Mouse (Mus musculus): Measurements from ENCODE around the gene Arhgap29. TPM values are rescaled to one million over a fixed set of nuclear protein-coding genes. Genes with fewer than 3 reads are reported as not detected.

Gene Arhgap29
- total and polyA plus RNA-seq, 2 experiments from 2014 or later = 12.6 to 34.6 TPM

GRCm38 (mm10) chr3:121919961-121920360 is 32.4 kb upstream of the Arhgap29 start:
- H3K9ac ChIP-seq (replicated peaks; ENCODE audit: low read length, poor library complexity, severe bottlenecking) = no peak overlapping the region
- TF ChIP-seq CTCF (IDR thresholded peaks at IDR 0.05) = no peak
- WGBS = 87% methylated on average over 5 of the region's 5 CpGs
- H3K4me2 ChIP-seq (ENCODE audit: low read depth, low read length, poor library complexity, severe bottlenecking) = no peak overlapping the region
- H3K27ac ChIP-seq (ENCODE audit: low read depth, low read length) = no peak overlapping the region
- ATAC-seq (ENCODE audit: low FRiP score) (no peak), DNase-seq (ENCODE audit: low spot score) (no peak)
- no peaks in the 10 kb centered on the region for H3K4me1 ChIP-seq (ENCODE audit: insufficient read depth, low read length)
- no peaks in the 10 kb centered on the region for H3K27me3 ChIP-seq (ENCODE audit: insufficient read depth, low read length)
- no peaks in the 10 kb centered on the region for H3K36me3 ChIP-seq (ENCODE audit: insufficient read depth, low read length)
- H3K4me3 ChIP-seq (ENCODE audit: low read depth, low read length) = no peak overlapping the region
- no peaks in the 10 kb centered on the region for H3K9me3 ChIP-seq (ENCODE audit: low read length)

GRCm38 (mm10) chr3:121920769-121921168 is 31.6 kb upstream of the Arhgap29 start:
- ATAC-seq (ENCODE audit: low FRiP score) = no peak
- Histone ChIP-seq H3K27ac (ENCODE audit: low read depth, low read length) (no peak overlapping the region), H3K27me3 (ENCODE audit: insufficient read depth, low read length) (no peaks in the 10 kb centered on the region), H3K9ac (replicated peaks; ENCODE audit: low read length, poor library complexity, severe bottlenecking) (no peak overlapping the region), H3K4me3 (ENCODE audit: low read depth, low read length) (no peak overlapping the region), H3K9me3 (ENCODE audit: low read length) (no peaks in the 10 kb centered on the region), H3K4me1 (ENCODE audit: insufficient read depth, low read length) (no peaks in the 10 kb centered on the region), H3K36me3 (ENCODE audit: insufficient read depth, low read length) (no peaks in the 10 kb centered on the region), H3K4me2 (ENCODE audit: low read depth, low read length, poor library complexity, severe bottlenecking) (no peak overlapping the region)
- 68% methylated on average over 3 of the region's 3 CpGs for WGBS
- TF ChIP-seq CTCF (IDR thresholded peaks at IDR 0.05) = no peak
- DNase-seq (ENCODE audit: low spot score) = no peak

DNA sequence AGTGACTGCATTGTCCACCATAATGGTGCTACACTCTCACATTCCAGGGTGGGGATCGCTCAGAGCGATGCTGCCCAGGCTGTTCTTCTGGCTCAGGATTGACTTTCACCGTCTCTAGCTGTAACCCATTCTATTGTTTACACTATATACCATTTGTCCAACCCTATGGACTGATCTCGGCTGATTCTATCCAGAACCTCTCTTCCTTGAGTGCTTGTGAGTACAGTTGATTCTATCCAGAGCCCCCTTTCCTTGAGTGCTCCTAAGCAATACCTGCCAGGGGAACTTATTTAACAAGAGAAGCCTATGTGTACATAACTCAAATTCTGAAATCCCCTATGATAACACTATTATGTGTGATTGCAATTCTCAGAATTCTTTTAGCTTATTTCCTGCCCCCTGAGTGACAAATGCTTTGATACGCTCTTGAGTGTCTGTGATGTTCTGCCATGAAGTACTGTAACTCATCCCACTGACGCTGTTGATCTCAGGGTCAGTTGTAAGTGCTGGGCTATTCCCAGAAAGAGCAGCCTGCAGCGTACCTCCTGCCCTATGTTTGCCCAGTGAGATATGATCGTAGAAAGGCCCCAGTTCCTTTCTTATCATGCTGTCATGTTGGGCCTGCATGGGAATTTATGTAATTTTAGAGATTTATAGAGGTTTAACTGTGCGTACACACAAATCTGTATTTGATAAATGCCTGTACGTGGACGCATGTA is 27.4 kb upstream of the Arhgap29 start:
- WGBS = 91% methylated on average over 11 of the region's 11 CpGs
- H3K27me3 ChIP-seq (ENCODE audit: insufficient read depth, low read length) = no peaks in the 10 kb centered on the region
- no peak for TF ChIP-seq CTCF (IDR thresholded peaks at IDR 0.05)
- H3K9me3 ChIP-seq (ENCODE audit: low read length) = no peaks in the 10 kb centered on the region
- no peak overlapping the region for H3K4me3 ChIP-seq (ENCODE audit: low read depth, low read length)
- no peak overlapping the region for H3K9ac ChIP-seq (replicated peaks; ENCODE audit: low read length, poor library complexity, severe bottlenecking)
- no peak for DNase-seq (ENCODE audit: low spot score)
- no peak overlapping the region for H3K27ac ChIP-seq (ENCODE audit: low read depth, low read length)
- H3K4me1 ChIP-seq (ENCODE audit: insufficient read depth, low read length) = no peaks in the 10 kb centered on the region
- H3K4me2 ChIP-seq (ENCODE audit: low read depth, low read length, poor library complexity, severe bottlenecking) = no peak overlapping the region
- no peak for ATAC-seq (ENCODE audit: low FRiP score)
- H3K36me3 ChIP-seq (ENCODE audit: insufficient read depth, low read length) = no peaks in the 10 kb centered on the region

DNA sequence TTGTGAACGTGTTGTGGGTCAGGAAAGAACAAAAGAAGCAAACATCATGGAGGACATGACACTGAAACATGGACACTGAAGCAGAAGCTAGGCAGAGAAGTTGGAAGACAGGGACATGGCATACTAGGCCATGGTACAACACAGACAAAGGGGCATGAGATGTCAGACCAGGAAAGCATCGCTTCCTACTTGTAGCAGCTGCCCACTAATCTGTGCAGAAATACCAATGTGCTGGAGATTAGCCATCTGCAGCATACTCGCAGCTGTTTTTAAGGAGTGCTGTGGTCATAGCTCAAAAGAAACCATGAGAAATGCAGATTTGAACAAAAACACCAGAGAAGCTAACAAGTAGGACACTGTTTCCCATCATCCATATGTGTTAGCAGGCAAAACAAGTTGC is 24.7 kb upstream of the Arhgap29 start:
- Histone ChIP-seq H3K4me2 (ENCODE audit: low read depth, low read length, poor library complexity, severe bottlenecking) (no peak overlapping the region), H3K4me3 (ENCODE audit: low read depth, low read length) (no peak overlapping the region), H3K27me3 (ENCODE audit: insufficient read depth, low read length) (no peaks in the 10 kb centered on the region), H3K9ac (replicated peaks; ENCODE audit: low read length, poor library complexity, severe bottlenecking) (no peak overlapping the region), H3K27ac (ENCODE audit: low read depth, low read length) (no peak overlapping the region), H3K9me3 (ENCODE audit: low read length) (no peaks in the 10 kb centered on the region), H3K4me1 (ENCODE audit: insufficient read depth, low read length) (no peaks in the 10 kb centered on the region), H3K36me3 (ENCODE audit: insufficient read depth, low read length) (no peaks in the 10 kb centered on the region)
- no peak for ATAC-seq (ENCODE audit: low FRiP score)
- DNase-seq (ENCODE audit: low spot score) = no peak
- WGBS = 71% methylated on average over 3 of the region's 3 CpGs
- TF ChIP-seq CTCF (IDR thresholded peaks at IDR 0.05) = no peak

- H3K9ac ChIP-seq (replicated peaks; ENCODE audit: low read length, poor library complexity, severe bottlenecking) = no peak overlapping the region
- no peak for TF ChIP-seq CTCF (IDR thresholded peaks at IDR 0.05)
- H3K36me3 ChIP-seq (ENCODE audit: insufficient read depth, low read length) = no peaks in the 10 kb centered on the region
- no peaks in the 10 kb centered on the region for H3K4me1 ChIP-seq (ENCODE audit: insufficient read depth, low read length)
- no peaks in the 10 kb centered on the region for H3K27me3 ChIP-seq (ENCODE audit: insufficient read depth, low read length)
- H3K4me2 ChIP-seq (ENCODE audit: low read depth, low read length, poor library complexity, severe bottlenecking) = no peak overlapping the region
- WGBS = 89% methylated on average over 4 of the region's 4 CpGs
- H3K27ac ChIP-seq (ENCODE audit: low read depth, low read length) = no peak overlapping the region
- DNase-seq (ENCODE audit: low spot score) (no peak), ATAC-seq (ENCODE audit: low FRiP score) (no peak)
- no peaks in the 10 kb centered on the region for H3K9me3 ChIP-seq (ENCODE audit: low read length)
- no peak overlapping the region for H3K4me3 ChIP-seq (ENCODE audit: low read depth, low read length)
Measured at GRCm38 (mm10) chr3:121932815-121933214, 19.5 kb upstream of the Arhgap29 start.

- DNase-seq (ENCODE audit: low spot score) (no peak), ATAC-seq (ENCODE audit: low FRiP score) (no peak)
- Histone ChIP-seq H3K9me3 (ENCODE audit: low read length) (no peaks in the 10 kb centered on the region), H3K4me3 (ENCODE audit: low read depth, low read length) (no peak overlapping the region), H3K36me3 (ENCODE audit: insufficient read depth, low read length) (no peaks in the 10 kb centered on the region), H3K9ac (replicated peaks; ENCODE audit: low read length, poor library complexity, severe bottlenecking) (no peak overlapping the region), H3K4me2 (ENCODE audit: low read depth, low read length, poor library complexity, severe bottlenecking) (no peak overlapping the region), H3K27ac (ENCODE audit: low read depth, low read length) (no peak overlapping the region), H3K4me1 (ENCODE audit: insufficient read depth, low read length) (no peaks in the 10 kb centered on the region), H3K27me3 (ENCODE audit: insufficient read depth, low read length) (no peaks in the 10 kb centered on the region)
- 96% methylated on average over 2 of the region's 2 CpGs for WGBS
- no peak for TF ChIP-seq CTCF (IDR thresholded peaks at IDR 0.05)
Measured at GRCm38 (mm10) chr3:121936241-121936640, 16.1 kb upstream of the Arhgap29 start.
